Mouse (Mus musculus): ENCODE measurements around the gene Defb21. TPM values are rescaled to one million over a fixed set of nuclear protein-coding genes. Genes with fewer than 3 reads are reported as not detected.

The Defb21 gene
- total RNA-seq (2017) = not detected in 3 replicates

DNA sequence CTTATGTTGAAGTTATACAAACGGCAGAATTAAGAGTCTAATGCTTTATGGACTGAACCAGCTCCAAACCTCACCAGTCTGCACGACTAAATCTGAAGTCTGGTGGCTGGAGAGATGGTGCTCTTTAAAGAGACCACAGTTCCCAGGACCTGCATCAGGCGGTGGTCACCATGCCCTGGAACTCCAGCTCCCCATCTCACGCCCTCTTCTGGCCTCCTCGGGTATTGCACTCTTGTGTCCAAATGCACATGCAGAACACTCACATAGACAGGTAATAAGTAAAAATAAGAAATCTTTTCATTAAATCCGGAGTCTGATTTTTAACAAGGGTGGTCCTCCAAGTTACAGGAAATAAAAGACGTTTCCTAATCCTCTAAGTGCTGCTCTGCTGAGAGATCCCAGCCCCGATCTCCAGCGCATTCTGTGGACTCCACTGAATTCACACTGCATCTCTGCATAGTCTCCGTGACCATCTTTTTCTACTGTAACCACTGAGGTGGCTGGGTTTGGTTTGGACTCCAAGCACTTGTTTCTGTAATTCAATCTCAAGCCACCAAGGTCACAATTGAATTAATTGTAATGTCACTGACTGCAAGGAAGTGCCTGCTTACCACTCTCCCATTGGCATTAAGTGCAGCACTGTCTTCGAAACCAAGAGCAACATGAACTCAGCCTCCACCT, at the start of gene Defb21:
Gene Defb21, plus strand, starts transcription at position 631 of the 681 bp plus-strand sequence.
- ATAC-seq (replicated peaks; ENCODE audit: insufficient number of reproducible peaks, low FRiP score, low TSS enrichment, poor library complexity, severe bottlenecking) = no peak

GRCm38 (mm10) chr2:152539944-152540710, 32.4 kb upstream of the Defb21 start, which contains the start of gene Defb29:
Gene Defb29, minus strand, starts transcription at chr2:152540098.
- ATAC-seq (replicated peaks; ENCODE audit: insufficient number of reproducible peaks, low FRiP score, low TSS enrichment, poor library complexity, severe bottlenecking) = no peak

DNA sequence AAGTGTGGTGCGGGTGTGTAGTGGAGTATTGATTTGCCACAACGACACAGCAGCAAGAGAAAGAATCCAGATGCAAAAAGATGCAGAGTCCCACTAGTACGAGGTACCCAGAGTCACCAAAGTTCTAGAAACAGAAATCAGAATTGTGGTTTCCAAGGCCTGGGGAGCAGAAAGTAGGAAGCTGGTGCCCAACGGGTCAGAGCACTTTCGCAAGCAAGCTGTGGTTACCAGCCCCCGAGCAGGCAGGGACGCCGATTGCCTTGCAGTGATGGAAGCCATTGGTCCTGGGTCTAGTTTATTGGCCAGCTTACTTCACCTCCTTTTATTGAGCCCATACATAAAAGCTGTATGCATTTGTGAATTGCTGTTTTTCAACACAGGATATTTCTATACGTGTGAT, 30.6 kb upstream of the Defb21 start:
- no peak for ATAC-seq (replicated peaks; ENCODE audit: insufficient number of reproducible peaks, low FRiP score, low TSS enrichment, poor library complexity, severe bottlenecking)

DNA sequence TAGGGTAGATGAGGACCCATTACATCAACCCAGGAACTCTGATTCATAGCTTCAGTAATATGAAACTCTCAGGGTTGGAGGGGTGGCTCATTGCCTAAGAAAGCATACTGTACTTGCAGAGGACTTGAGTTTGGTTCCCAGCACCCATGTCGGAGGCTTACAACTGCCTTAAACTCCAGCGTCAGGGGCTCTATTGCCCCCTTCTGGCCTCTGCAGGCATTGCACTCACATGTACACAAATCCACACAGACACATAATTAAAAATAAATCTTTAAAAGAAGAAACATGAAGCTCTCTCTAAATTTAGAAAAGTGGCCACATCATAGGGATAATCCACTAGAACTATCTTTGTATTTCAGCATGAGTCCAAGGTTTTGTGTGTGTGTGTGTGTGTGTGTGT, 29.6 kb upstream of the Defb21 start:
- ATAC-seq (replicated peaks; ENCODE audit: insufficient number of reproducible peaks, low FRiP score, low TSS enrichment, poor library complexity, severe bottlenecking) = no peak

DNA sequence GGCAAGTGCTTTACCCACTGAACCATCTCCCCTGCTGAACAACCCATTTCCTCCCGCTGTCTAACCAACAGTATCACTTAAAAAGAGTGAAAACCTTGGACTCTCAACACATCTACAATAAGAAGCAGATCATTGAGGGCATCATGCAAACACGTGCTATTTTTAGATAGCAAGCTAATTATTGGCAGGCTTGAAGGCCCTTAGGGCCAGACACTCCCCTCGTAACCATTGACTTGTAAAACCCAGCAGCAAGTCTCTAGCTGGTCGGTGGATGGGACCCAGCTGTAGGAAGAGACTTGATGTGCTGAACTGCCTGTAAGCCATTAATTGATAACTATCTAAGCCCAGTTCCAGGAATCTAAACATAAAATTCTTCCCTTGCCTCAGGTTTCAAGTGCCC, 29.1 kb upstream of the Defb21 start:
- no peak for ATAC-seq (replicated peaks; ENCODE audit: insufficient number of reproducible peaks, low FRiP score, low TSS enrichment, poor library complexity, severe bottlenecking)

DNA sequence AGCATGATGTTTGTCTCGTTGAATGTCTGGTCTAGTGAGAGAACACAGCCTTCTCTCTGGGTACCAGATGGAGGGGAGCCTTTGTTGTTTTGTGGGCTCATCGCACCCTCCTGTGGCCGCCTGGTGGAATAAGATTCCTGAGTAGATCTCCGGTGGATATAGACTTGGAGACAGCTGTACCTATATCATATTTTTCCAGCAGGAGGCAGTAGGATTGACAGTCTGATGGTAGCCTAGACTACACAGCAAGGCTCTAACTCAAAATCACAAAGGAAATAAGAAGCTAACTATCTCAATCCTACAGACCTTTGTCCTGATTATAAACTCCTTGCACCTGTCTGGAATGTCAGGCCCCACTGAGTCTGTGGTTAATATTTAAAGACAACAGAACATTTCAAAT, 27.9 kb upstream of the Defb21 start:
- no peak for ATAC-seq (replicated peaks; ENCODE audit: insufficient number of reproducible peaks, low FRiP score, low TSS enrichment, poor library complexity, severe bottlenecking)

- ATAC-seq (replicated peaks; ENCODE audit: insufficient number of reproducible peaks, low FRiP score, low TSS enrichment, poor library complexity, severe bottlenecking) = no peak
Measured at GRCm38 (mm10) chr2:152548124-152548523, 24.4 kb upstream of the Defb21 start.

GRCm38 (mm10) chr2:152553774-152554423, 18.6 kb upstream of the Defb21 start:
- no peak for ATAC-seq (replicated peaks; ENCODE audit: insufficient number of reproducible peaks, low FRiP score, low TSS enrichment, poor library complexity, severe bottlenecking)

DNA sequence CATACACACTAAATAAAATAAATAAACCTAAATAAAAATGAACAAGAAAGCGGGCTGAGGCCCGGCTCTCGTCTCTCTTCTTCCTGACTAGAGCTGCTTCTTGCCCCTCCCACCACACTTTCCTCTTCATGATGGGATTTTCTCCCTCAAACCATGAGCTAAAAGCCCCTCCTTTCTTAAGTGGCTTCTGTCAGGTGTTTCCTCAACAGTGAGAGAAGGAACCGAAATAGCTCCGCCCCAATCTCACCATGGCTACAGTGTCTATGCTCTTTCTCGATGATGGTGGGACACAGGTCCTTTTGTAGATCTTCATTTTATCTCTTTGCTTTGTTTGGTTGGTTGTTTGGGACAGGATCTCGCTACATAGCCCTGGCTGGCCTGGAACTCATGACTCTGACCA, 15.9 kb upstream of the Defb21 start:
- ATAC-seq (replicated peaks; ENCODE audit: insufficient number of reproducible peaks, low FRiP score, low TSS enrichment, poor library complexity, severe bottlenecking) = no peak

- no peak for ATAC-seq (replicated peaks; ENCODE audit: insufficient number of reproducible peaks, low FRiP score, low TSS enrichment, poor library complexity, severe bottlenecking)
Measured at GRCm38 (mm10) chr2:152569038-152569437, 3.5 kb upstream of the Defb21 start, which contains the start of gene Gm17416. Gene Gm17416, plus strand, starts transcription at chr2:152569338.

DNA sequence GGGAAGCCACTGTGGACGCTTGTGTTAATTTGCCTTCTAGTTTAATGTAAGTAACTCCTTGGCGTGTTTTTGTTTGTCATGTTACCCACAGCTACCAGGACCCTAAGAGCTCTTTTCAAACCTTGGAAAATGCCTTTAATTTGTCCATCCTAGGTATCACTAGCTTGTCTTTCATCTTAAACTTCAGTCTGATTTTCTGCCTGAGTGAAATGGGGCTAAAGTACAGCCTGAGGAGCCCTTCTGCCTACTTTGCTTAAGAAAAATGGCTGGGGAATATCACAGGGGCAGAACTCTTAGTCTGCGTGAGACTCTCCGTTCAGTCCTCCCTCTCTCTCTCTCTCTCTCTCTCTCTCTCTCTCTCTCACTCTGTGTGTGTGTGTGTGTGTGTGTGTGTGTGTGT, 2.7 kb upstream of the Defb21 start:
- ATAC-seq (replicated peaks; ENCODE audit: insufficient number of reproducible peaks, low FRiP score, low TSS enrichment, poor library complexity, severe bottlenecking) = no peak

DNA sequence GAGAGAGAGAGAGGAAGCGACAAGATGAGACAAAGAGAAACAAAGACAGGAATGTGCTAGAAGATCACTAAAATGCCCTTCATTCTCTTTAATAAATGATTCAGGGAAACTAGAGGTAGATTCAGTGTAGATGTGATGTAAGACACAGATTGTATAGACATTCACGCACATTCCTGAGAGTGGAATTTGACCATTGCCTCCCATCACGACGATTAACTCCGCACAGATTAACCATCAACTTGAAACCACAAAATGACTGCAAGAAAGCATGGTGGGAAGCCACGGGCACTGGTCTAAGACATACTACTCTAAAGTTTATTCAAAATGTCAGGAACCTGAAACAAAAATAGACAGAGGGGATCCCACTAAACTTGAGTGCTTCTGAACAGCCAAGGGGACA, 2.2 kb upstream of the Defb21 start:
- no peak for ATAC-seq (replicated peaks; ENCODE audit: insufficient number of reproducible peaks, low FRiP score, low TSS enrichment, poor library complexity, severe bottlenecking)

- ATAC-seq (replicated peaks; ENCODE audit: insufficient number of reproducible peaks, low FRiP score, low TSS enrichment, poor library complexity, severe bottlenecking) = no peak
Measured at GRCm38 (mm10) chr2:152573484-152573883, 940 bp downstream of the Defb21 start.

GRCm38 (mm10) chr2:152580107-152580506, 7.6 kb downstream of the Defb21 start, which contains the start of gene Defb19:
Gene Defb19, minus strand, starts transcription at chr2:152580312.
- no peak for ATAC-seq (replicated peaks; ENCODE audit: insufficient number of reproducible peaks, low FRiP score, low TSS enrichment, poor library complexity, severe bottlenecking)

DNA sequence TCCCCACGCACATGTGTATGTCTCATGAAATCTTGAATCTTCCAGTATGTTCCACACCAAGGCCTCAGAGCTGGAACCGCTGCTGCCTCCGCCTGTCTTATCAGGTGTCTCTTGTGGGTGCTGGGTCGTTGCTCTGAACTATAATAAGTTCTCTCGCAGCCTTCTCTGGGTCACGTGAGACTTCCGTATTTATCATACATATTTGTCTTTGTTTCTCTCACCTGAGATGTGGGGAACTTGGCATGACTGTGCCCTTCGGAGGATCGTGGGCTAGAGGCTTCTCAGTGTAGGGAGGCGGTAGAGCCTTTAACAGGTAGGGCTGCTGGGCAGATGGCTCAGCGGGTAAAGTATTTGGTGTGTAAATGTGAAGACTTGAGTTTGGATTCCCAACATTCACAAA, 8.1 kb downstream of the Defb21 start:
- no peak for ATAC-seq (replicated peaks; ENCODE audit: insufficient number of reproducible peaks, low FRiP score, low TSS enrichment, poor library complexity, severe bottlenecking)

DNA sequence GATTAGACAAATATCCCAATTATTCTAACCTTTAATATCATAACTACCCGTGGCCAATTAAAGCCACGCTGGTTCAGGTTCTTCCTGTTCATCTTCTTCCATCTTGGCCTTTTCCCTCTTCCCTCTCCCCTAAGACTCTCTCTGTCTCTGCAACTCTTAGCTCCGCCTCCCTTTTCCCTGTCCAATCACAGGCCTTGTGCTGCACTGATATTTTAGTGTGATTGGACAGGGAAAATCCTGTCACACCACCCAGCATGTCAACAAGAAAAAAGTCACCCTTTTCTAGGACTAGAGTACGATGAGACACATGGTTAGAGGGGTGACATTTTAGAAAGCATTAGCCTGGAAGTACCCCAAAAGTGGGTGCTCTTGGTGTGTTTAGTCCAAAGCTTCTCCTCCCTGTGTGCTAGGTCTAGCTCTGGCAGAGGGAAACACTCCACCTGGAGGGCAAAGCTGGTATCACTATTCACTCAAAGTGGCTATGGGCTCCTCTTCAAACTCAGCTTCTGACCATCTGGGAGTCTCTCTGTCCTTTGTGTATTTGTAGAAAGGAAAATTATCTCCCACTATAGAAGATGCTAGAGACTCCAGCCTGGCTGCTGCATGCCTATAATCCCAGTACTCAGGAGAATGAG, 14.5 kb downstream of the Defb21 start:
- ATAC-seq (replicated peaks; ENCODE audit: insufficient number of reproducible peaks, low FRiP score, low TSS enrichment, poor library complexity, severe bottlenecking) = no peak

DNA sequence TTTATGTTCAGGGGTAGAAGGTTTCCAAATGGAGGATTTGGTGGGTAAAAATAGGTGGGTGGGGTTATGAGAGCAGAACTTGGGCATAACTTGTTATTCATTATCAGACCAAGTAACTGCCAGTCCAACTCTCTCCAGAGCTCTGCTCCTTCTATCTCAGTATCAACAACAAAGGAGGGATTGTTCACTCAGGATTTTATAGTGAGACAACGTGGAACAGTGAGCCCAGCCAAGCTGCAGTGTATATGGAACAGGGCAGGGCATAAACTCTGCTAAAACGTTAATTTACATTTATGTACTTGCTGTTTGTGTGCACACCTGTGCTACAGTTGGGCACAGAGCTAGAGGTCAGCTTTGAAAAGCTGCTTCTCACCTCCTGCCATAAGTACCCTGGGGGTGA, 15.9 kb downstream of the Defb21 start:
- ATAC-seq (replicated peaks; ENCODE audit: insufficient number of reproducible peaks, low FRiP score, low TSS enrichment, poor library complexity, severe bottlenecking) = no peak

DNA sequence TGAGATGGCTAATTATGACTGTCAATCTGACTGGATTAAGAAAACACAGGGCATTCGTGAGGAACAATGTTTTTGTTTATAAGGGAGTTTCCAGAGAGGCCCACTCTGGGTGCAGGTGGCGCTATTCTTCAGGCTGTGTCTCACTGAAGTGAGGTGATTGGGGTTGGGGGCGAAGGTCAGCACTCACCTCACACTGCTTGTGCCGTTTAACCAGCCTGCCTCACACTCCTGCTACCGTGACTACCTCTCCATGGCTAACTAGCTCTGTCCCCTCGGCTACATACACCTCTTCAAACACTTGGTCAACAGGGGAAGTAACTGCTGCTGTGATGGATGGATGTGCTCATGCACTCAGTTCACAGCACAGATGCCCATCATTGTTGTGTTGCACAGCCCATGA, 16.5 kb downstream of the Defb21 start:
- ATAC-seq (replicated peaks; ENCODE audit: insufficient number of reproducible peaks, low FRiP score, low TSS enrichment, poor library complexity, severe bottlenecking) = no peak

- ATAC-seq (replicated peaks; ENCODE audit: insufficient number of reproducible peaks, low FRiP score, low TSS enrichment, poor library complexity, severe bottlenecking) = no peak
Measured at GRCm38 (mm10) chr2:152599299-152599698, 26.8 kb downstream of the Defb21 start, which contains the start of gene Defb45. Gene Defb45, minus strand, starts transcription at chr2:152599399.

All from monocyte, adult 5-6 weeks (primary cell).